Mouse (Mus musculus) heart, adult 2 months (tissue): Measurements from ENCODE around the gene Spdef. TPM values are rescaled to one million over a fixed set of nuclear protein-coding genes. Genes with fewer than 3 reads are reported as not detected.

Source experiments
- DNase-seq, 2 experiments: peaks; one replicate each; pipeline ENCODE4 v3.0.0; 2021
- H3K27ac ChIP-seq: fragments of 200-600 bp; 2 replicates; pipeline ENCODE4 v1.8.1; 2022
- H3K27me3 ChIP-seq: fragments of 200-500 bp; 2 replicates; pipeline ENCODE4 v1.6.1; 2012; ENCODE audit warnings: mild to moderate bottlenecking, low read length, inconsistent platforms, mixed read lengths; ENCODE audit not compliant: control insufficient read depth, insufficient read depth
- H3K36me3 ChIP-seq: fragments of 200-500 bp; 2 replicates; pipeline ENCODE4 v1.6.1; 2012; ENCODE audit warnings: low read length, inconsistent platforms; ENCODE audit not compliant: control insufficient read depth, insufficient read depth
- H3K4me1 ChIP-seq: fragments of 200-500 bp; 2 replicates; pipeline ENCODE4 v1.6.1; 2011; ENCODE audit warnings: low read length; ENCODE audit not compliant: control insufficient read depth, insufficient read depth
- H3K4me3 ChIP-seq: fragments of 200-600 bp; 2 replicates; pipeline ENCODE4 v1.8.1; 2022
- H3K79me2 ChIP-seq: fragments of 200-500 bp; replicated peaks from 2 replicates; pipeline ENCODE4 v1.6.1; 2012; ENCODE audit warnings: mild to moderate bottlenecking, inconsistent platforms, low read length, moderate library complexity, mixed read lengths; ENCODE audit not compliant: control insufficient read depth, insufficient read depth
- H3K9ac ChIP-seq: fragments of 200-500 bp; 2 replicates; pipeline ENCODE4 v1.6.1; 2012; ENCODE audit warnings: low read depth, mild to moderate bottlenecking, control low read depth, inconsistent platforms, low read length, mixed read lengths
- CTCF ChIP-seq: fragments of 200-600 bp; IDR thresholded peaks from 2 replicates; pipeline ENCODE4 v1.8.1; 2022; ENCODE audit warnings: antibody characterized with exemption, mild to moderate bottlenecking, moderate library complexity
- EP300 ChIP-seq: fragments of 200-500 bp; IDR thresholded peaks from 2 replicates; pipeline ENCODE4 v1.6.1; 2011; ENCODE audit warnings: low read depth, low read length, control low read depth; ENCODE audit not compliant: insufficient read depth
- POLR2A ChIP-seq: fragments of 200-500 bp; IDR thresholded peaks from 2 replicates; pipeline ENCODE4 v1.6.1; 2011; ENCODE audit warnings: mild to moderate bottlenecking, low read depth, low read length, control low read depth; ENCODE audit not compliant: insufficient read depth
- WGBS: fragments of 180-500 bp; shearing (Covaris S2); methylation state at CpG from one replicate; pipeline ENCODE4 v1.1.7; 2018; 5-methylcytosine and 5-hydroxymethylcytosine counted together
- intact Hi-C: fragments of 180-260 bp; cut with DNase I; formaldehyde crosslinking; loops from one replicate; pipeline ENCODE4 v1.15.1; 2025
- polyA plus RNA-seq: library from polyadenylated mRNA; depleted of rRNA; stranded (reverse); fragments of >200 nt; gene quantifications from 2 replicates; pipeline ENCODE4 v1.2.3, GENCODE M21; 2012
- total RNA-seq, 2 experiments: library from RNA; stranded (reverse); gene quantifications; 2 replicates each; pipeline ENCODE4 v1.2.3; 2021

Spdef gene
- total and polyA plus RNA-seq, 3 experiments: 0.21 TPM; not detected in 2

GRCm38 (mm10) chr17:27751314-27752202 is 22.8 kb upstream of the Spdef start:
- H3K27ac ChIP-seq: no peak overlapping the region
- H3K36me3 ChIP-seq: no peaks in the 10 kb centered on the region
- H3K4me1 ChIP-seq: no peaks in the 10 kb centered on the region
- H3K79me2 ChIP-seq: no peaks in the 10 kb centered on the region
- intact Hi-C loops: no loop called here
- H3K27me3 ChIP-seq: no peaks in the 10 kb centered on the region
- DNase-seq: no peak
- H3K9ac ChIP-seq: no peak overlapping the region
- H3K4me3 ChIP-seq: no peak overlapping the region
- no peak for TF ChIP-seq POLR2A
- no peak for TF ChIP-seq CTCF
- TF ChIP-seq EP300: no peak
- WGBS: 80% methylated on average over 8 of the region's 8 CpGs

- Histone ChIP-seq H3K27ac (no peak overlapping the region), H3K36me3 (no peaks in the 10 kb centered on the region)
- intact Hi-C loops: no loop called here
These were observed 21.7 kb upstream of the Spdef start for GRCm38 (mm10) chr17:27750451-27750942.

GRCm38 (mm10) chr17:27748123-27748522 is 19.4 kb upstream of the Spdef start:
- intact Hi-C loops: no loop called here

More at GRCm38 (mm10) chr17:27750451-27750942, 21.7 kb upstream of the Spdef start:
- H3K9ac ChIP-seq: no peak overlapping the region
- H3K27me3 ChIP-seq: no peaks in the 10 kb centered on the region
- no peak for TF ChIP-seq CTCF
- no peak for TF ChIP-seq EP300
- no peak for TF ChIP-seq POLR2A
- no peak overlapping the region for H3K4me3 ChIP-seq
- 89% methylated on average over 6 of the region's 6 CpGs for WGBS
- no peaks in the 10 kb centered on the region for H3K4me1 ChIP-seq
- no peak for DNase-seq
- no peaks in the 10 kb centered on the region for H3K79me2 ChIP-seq

GRCm38 (mm10) chr17:27746446-27746845 is 17.7 kb upstream of the Spdef start:
- intact Hi-C loops: no loop called here
- no peak for DNase-seq
- Histone ChIP-seq H3K36me3 (no peaks in the 10 kb centered on the region), H3K9ac (no peak overlapping the region), H3K4me1 (no peaks in the 10 kb centered on the region), H3K4me3 (no peak overlapping the region), H3K27me3 (no peaks in the 10 kb centered on the region), H3K79me2 (no peaks in the 10 kb centered on the region), H3K27ac (no peak overlapping the region)
- WGBS: 49% methylated on average over 4 of the region's 4 CpGs
- TF ChIP-seq EP300: no peak
- no peak for TF ChIP-seq CTCF

More at GRCm38 (mm10) chr17:27748123-27748522, 19.4 kb upstream of the Spdef start:
- Histone ChIP-seq H3K9ac (no peak overlapping the region), H3K4me1 (no peaks in the 10 kb centered on the region), H3K27ac (no peak overlapping the region), H3K27me3 (no peaks in the 10 kb centered on the region), H3K36me3 (no peaks in the 10 kb centered on the region), H3K4me3 (no peak overlapping the region), H3K79me2 (no peaks in the 10 kb centered on the region)
- no peak for DNase-seq
- TF ChIP-seq POLR2A: no peak
- TF ChIP-seq CTCF: no peak
- no peak for TF ChIP-seq EP300
- WGBS: 96% methylated on average over 2 of the region's 2 CpGs

- no peaks in the 10 kb centered on the region for H3K36me3 ChIP-seq
- no peak overlapping the region for H3K27ac ChIP-seq
- no peak for TF ChIP-seq EP300
- no peak for TF ChIP-seq POLR2A
- TF ChIP-seq CTCF: no peak
- no peaks in the 10 kb centered on the region for H3K27me3 ChIP-seq
- H3K4me3 ChIP-seq: no peak overlapping the region
- 68% methylated on average over 6 of the region's 6 CpGs for WGBS
- no peaks in the 10 kb centered on the region for H3K4me1 ChIP-seq
- no peaks in the 10 kb centered on the region for H3K79me2 ChIP-seq
- H3K9ac ChIP-seq: no peak overlapping the region
- intact Hi-C loops: no loop called here
- no peak for DNase-seq
These were observed 12.2 kb upstream of the Spdef start for GRCm38 (mm10) chr17:27740961-27741360.
